Mouse (Mus musculus): ENCODE data around the gene Olfr491. TPM values are rescaled to one million over a fixed set of nuclear protein-coding genes. Genes with fewer than 3 reads are reported as not detected.

Olfr491 gene
- not detected for total RNA-seq (2021)
- long read RNA-seq, experiment 1: 0 reads
- long read RNA-seq, experiment 2: 0 reads

- no peak for DNase-seq (ENCODE audit: low spot score)
Observed at GRCm38 (mm10) chr7:108313151-108313550, at the start of gene Olfr491. Gene Olfr491 (plus strand): TSS chr7:108313451.

DNA sequence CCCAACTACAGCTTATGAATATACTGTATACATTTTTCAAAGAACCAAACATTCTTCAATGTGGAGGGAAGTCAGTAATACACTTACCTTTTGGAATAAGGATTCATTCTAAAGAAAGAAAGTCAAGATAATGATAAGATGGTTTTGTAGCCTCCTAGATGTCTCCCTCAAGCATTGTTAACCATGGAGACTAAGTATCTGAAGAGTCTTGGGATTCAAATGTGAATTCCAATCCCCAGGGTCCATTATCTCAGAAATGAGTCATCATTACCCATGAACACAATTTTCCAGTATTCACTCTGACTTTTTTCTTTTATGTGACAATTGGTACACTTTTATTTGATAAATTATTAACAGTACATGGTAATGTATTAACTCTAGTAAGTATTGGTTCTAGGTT, 24.4 kb upstream of the Olfr491 start, which contains the start of gene Olfr490:
TSS of gene Olfr490 (minus strand) at position 101 of the 400 bp plus-strand sequence.
- DNase-seq (ENCODE audit: low spot score): no peak

DNA sequence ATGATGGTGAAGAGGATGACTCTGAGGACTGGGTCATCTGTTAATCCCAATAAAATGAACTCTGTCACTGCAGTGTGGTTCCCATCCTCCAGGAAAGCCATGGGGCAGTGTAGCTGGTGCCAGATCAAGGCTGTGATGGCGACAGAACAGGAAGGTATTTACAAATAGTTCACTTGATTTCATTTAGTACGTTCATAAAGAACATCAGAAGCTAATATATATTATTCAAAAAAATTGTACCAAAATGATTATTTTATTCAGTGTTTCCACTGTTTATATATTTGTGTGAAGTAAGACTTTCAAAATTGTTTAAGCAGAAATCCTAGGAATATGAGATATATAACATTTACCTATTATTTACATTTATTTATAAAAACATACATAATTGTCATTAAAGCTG, 10.3 kb downstream of the Olfr491 start, which contains the start of gene Olfr492:
TSS of gene Olfr492 (minus strand) at position 101 of the 400 bp plus-strand sequence.
- no peak for DNase-seq (ENCODE audit: low spot score)

- DNase-seq (ENCODE audit: low spot score): no peak
Observed at GRCm38 (mm10) chr7:108346879-108347278, 33.6 kb downstream of the Olfr491 start, which contains the start of gene Olfr493. Gene Olfr493 (minus strand): TSS chr7:108346979.

DNA sequence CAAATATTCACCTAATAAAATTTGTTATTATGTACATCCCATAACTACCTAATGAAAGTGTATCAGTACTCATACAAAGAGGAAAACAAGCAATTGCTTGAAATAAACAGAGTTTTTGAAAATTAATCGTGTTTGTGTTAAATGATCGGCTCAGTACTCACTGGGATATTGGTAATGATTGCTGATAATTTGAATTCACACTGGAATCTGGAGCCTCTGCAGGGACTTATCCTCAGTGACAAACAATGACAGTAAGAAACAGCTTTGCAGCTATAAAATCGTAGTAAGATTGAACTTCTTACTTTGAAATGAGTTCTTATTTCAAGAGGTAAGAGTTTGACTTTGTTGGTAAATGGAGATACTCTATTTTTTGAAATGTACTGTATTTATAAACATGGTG, 51.8 kb downstream of the Olfr491 start, which contains the start of gene Olfr494:
TSS of gene Olfr494 (plus strand) at position 301 of the 400 bp plus-strand sequence.
- no peak for DNase-seq (ENCODE audit: low spot score)

Other genes starting within 250 kb of the Olfr491 start
- gene Olfr480, start 246.1 kb upstream of the Olfr491 start, total RNA-seq (2021): not detected
- not detected for gene Olfr481, start 233.6 kb upstream of the Olfr491 start, total RNA-seq (2021)
- under 1 TPM; 0.85 to 0.94 TPM for gene Olfr482, start 215.9 kb upstream of the Olfr491 start, total RNA-seq (2021)
- not detected for gene Olfr483, start 212.6 kb upstream of the Olfr491 start, total RNA-seq (2021)
- not detected for gene Olfr484, start 186.0 kb upstream of the Olfr491 start, total RNA-seq (2021)
- gene Olfr485, start 153.6 kb upstream of the Olfr491 start, total RNA-seq (2021): not detected
- gene Olfr486, start 140.7 kb upstream of the Olfr491 start, total RNA-seq (2021): not detected
- gene Olfr487, start 98.8 kb upstream of the Olfr491 start, total RNA-seq (2021): not detected
- gene Olfr488, start 55.1 kb upstream of the Olfr491 start, total RNA-seq (2021): not detected
- not detected for gene Olfr490, start 24.5 kb upstream of the Olfr491 start, total RNA-seq (2021)
- gene Olfr492, start 10.2 kb downstream of the Olfr491 start, total RNA-seq (2021): not detected
- not detected for gene Olfr493, start 33.5 kb downstream of the Olfr491 start, total RNA-seq (2021)
- gene Olfr494, start 51.9 kb downstream of the Olfr491 start, total RNA-seq (2021): not detected
- gene Olfr495, start 79.7 kb downstream of the Olfr491 start, total RNA-seq (2021): not detected
- gene Olfr497, start 107.0 kb downstream of the Olfr491 start, total RNA-seq (2021): not detected
- not detected for gene Olfr498, start 151.9 kb downstream of the Olfr491 start, total RNA-seq (2021)
- not detected for gene Olfr502, start 211.6 kb downstream of the Olfr491 start, total RNA-seq (2021)
- gene Olfr503, start 231.1 kb downstream of the Olfr491 start, total RNA-seq (2021): not detected